Mouse (Mus musculus): Measurements from ENCODE around the gene Vps11. TPM values are rescaled to one million over a fixed set of nuclear protein-coding genes. Genes with fewer than 3 reads are reported as not detected.
"Not testable (repeated sequence)": the region's sequence is repeated elsewhere in the genome, so short reads cannot be mapped to it uniquely, and the experiment has no call there.

Vps11 gene
- polyA plus RNA-seq, 1 experiment from 2014 or later: 14.6 TPM

- Histone ChIP-seq H3K9ac (peak within 1 kb of the TSS; percentile 96), H3K36me3 (replicated peaks) (peaks cover 62% of the 10 kb centered on the region), H3K27ac (replicated peaks) (peak within 1 kb of the TSS; percentile 100), H3K4me2 (peak within 1 kb of the TSS; percentile 82), H3K4me1 (replicated peaks) (peaks cover 39% of the 10 kb centered on the region), H3K9me3 (replicated peaks) (no peaks in the 10 kb centered on the region), H3K27me3 (no peaks in the 10 kb centered on the region), H3K4me3 (replicated peaks) (peak within 1 kb of the TSS; percentile 81)
- under 1% methylated on average over 39 of the region's 39 CpGs for WGBS (ENCODE audit: insufficient replicate concordance)
- ATAC-seq (ENCODE audit: insufficient read depth): peak; percentile 82
Observed at GRCm38 (mm10) chr9:44343781-44344421, 17.6 kb downstream of the Vps11 start, which contains the start of gene Hmbs. Gene Hmbs, minus strand, starts transcription at chr9:44344228.

GRCm38 (mm10) chr9:44343290-44343689 is 18.2 kb downstream of the Vps11 start:
- WGBS (ENCODE audit: insufficient replicate concordance): 1% methylated on average over 6 of the region's 6 CpGs
- Histone ChIP-seq H3K27ac (replicated peaks) (peak overlapping the region; percentile 100), H3K9ac (peak overlapping the region; percentile 96), H3K27me3 (no peaks in the 10 kb centered on the region), H3K4me2 (peak overlapping the region; percentile 82), H3K9me3 (replicated peaks) (no peaks in the 10 kb centered on the region), H3K4me3 (replicated peaks) (peak overlapping the region; percentile 81), H3K4me1 (replicated peaks) (peaks cover 43% of the 10 kb centered on the region), H3K36me3 (replicated peaks) (peaks cover 62% of the 10 kb centered on the region)
- peak; percentile 78 for ATAC-seq (ENCODE audit: insufficient read depth)

- WGBS (ENCODE audit: insufficient replicate concordance): 27% methylated on average over 1 of the region's 1 CpGs
- H3K4me3 ChIP-seq (replicated peaks): peak overlapping the region; percentile 81
- H3K9ac ChIP-seq: peak overlapping the region; percentile 96
- ATAC-seq (ENCODE audit: insufficient read depth): peak; percentile 7
- H3K4me1 ChIP-seq (replicated peaks): peaks cover 49% of the 10 kb centered on the region
- H3K27me3 ChIP-seq: no peaks in the 10 kb centered on the region
- H3K4me2 ChIP-seq: peak overlapping the region; percentile 82
- peaks cover 62% of the 10 kb centered on the region for H3K36me3 ChIP-seq (replicated peaks)
- peak overlapping the region; percentile 100 for H3K27ac ChIP-seq (replicated peaks)
- no peaks in the 10 kb centered on the region for H3K9me3 ChIP-seq (replicated peaks)
Observed at GRCm38 (mm10) chr9:44342605-44343004, 18.9 kb downstream of the Vps11 start.

GRCm38 (mm10) chr9:44342173-44342572 is 19.3 kb downstream of the Vps11 start:
- peak; percentile 78 for ATAC-seq (ENCODE audit: insufficient read depth)
- H3K27ac ChIP-seq (replicated peaks): peak overlapping the region; percentile 100

GRCm38 (mm10) chr9:44341487-44341886 is 20.0 kb downstream of the Vps11 start:
- Histone ChIP-seq H3K27me3 (no peaks in the 10 kb centered on the region), H3K9me3 (replicated peaks) (no peaks in the 10 kb centered on the region), H3K36me3 (replicated peaks) (peaks cover 62% of the 10 kb centered on the region), H3K4me1 (replicated peaks) (peaks cover 57% of the 10 kb centered on the region), H3K4me3 (replicated peaks) (peak overlapping the region; percentile 81), H3K27ac (replicated peaks) (peak overlapping the region; percentile 100), H3K4me2 (peak overlapping the region; percentile 82), H3K9ac (peak overlapping the region; percentile 96)
- 53% methylated on average over 5 of the region's 5 CpGs for WGBS (ENCODE audit: insufficient replicate concordance)
- no peak for ATAC-seq (ENCODE audit: insufficient read depth)

More at GRCm38 (mm10) chr9:44342173-44342572, 19.3 kb downstream of the Vps11 start:
- WGBS (ENCODE audit: insufficient replicate concordance): 17% methylated on average over 3 of the region's 3 CpGs
- Histone ChIP-seq H3K9ac (peak overlapping the region; percentile 96), H3K4me3 (replicated peaks) (peak overlapping the region; percentile 81), H3K4me2 (peak overlapping the region; percentile 82), H3K4me1 (replicated peaks) (peaks cover 51% of the 10 kb centered on the region), H3K9me3 (replicated peaks) (no peaks in the 10 kb centered on the region), H3K27me3 (no peaks in the 10 kb centered on the region), H3K36me3 (replicated peaks) (peaks cover 62% of the 10 kb centered on the region)

GRCm38 (mm10) chr9:44338574-44338973 is 22.9 kb downstream of the Vps11 start:
- no peak for ATAC-seq (ENCODE audit: insufficient read depth)
- 70% methylated on average over 5 of the region's 5 CpGs for WGBS (ENCODE audit: insufficient replicate concordance)
- peak overlapping the region; percentile 96 for H3K9ac ChIP-seq
- peaks cover 45% of the 10 kb centered on the region for H3K4me1 ChIP-seq (replicated peaks)
- H3K4me2 ChIP-seq: peak overlapping the region; percentile 82
- H3K27me3 ChIP-seq: no peaks in the 10 kb centered on the region
- H3K9me3 ChIP-seq (replicated peaks): no peaks in the 10 kb centered on the region
- peak overlapping the region; percentile 100 for H3K27ac ChIP-seq (replicated peaks)
- peaks cover 66% of the 10 kb centered on the region for H3K36me3 ChIP-seq (replicated peaks)
- H3K4me3 ChIP-seq (replicated peaks): peak overlapping the region; percentile 81

- H3K4me3 ChIP-seq (replicated peaks): peak overlapping the region; percentile 81
- peaks cover 48% of the 10 kb centered on the region for H3K4me1 ChIP-seq (replicated peaks)
- H3K27me3 ChIP-seq: no peaks in the 10 kb centered on the region
- no peak for ATAC-seq (ENCODE audit: insufficient read depth)
- H3K27ac ChIP-seq (replicated peaks): peak overlapping the region; percentile 100
- WGBS (ENCODE audit: insufficient replicate concordance): 75% methylated on average over 9 of the region's 9 CpGs
- H3K4me2 ChIP-seq: peak overlapping the region; percentile 82
- no peaks in the 10 kb centered on the region for H3K9me3 ChIP-seq (replicated peaks)
- H3K36me3 ChIP-seq (replicated peaks): peaks cover 76% of the 10 kb centered on the region
- H3K9ac ChIP-seq: peak overlapping the region; percentile 96
Observed at GRCm38 (mm10) chr9:44337436-44338169, 23.9 kb downstream of the Vps11 start.

- peaks cover 44% of the 10 kb centered on the region for H3K4me1 ChIP-seq (replicated peaks)
- H3K9me3 ChIP-seq (replicated peaks): no peaks in the 10 kb centered on the region
- no peaks in the 10 kb centered on the region for H3K27me3 ChIP-seq
- H3K4me3 ChIP-seq (replicated peaks): peak overlapping the region; percentile 81
- WGBS (ENCODE audit: insufficient replicate concordance): 49% methylated on average over 3 of the region's 3 CpGs
- H3K4me2 ChIP-seq: peak overlapping the region; percentile 82
- H3K9ac ChIP-seq: peak overlapping the region; percentile 96
- H3K36me3 ChIP-seq (replicated peaks): peaks cover 81% of the 10 kb centered on the region
- ATAC-seq (ENCODE audit: insufficient read depth): no peak
- peak overlapping the region; percentile 100 for H3K27ac ChIP-seq (replicated peaks)
Observed at GRCm38 (mm10) chr9:44336964-44337363, 24.5 kb downstream of the Vps11 start.

GRCm38 (mm10) chr9:44336513-44336912 is 25.0 kb downstream of the Vps11 start:
- H3K27ac ChIP-seq (replicated peaks): peak overlapping the region; percentile 100
- H3K4me3 ChIP-seq (replicated peaks): peak overlapping the region; percentile 81
- ATAC-seq (ENCODE audit: insufficient read depth); H3K27me3 ChIP-seq; H3K9me3 ChIP-seq (replicated peaks): not testable (repeated sequence)
- peak overlapping the region; percentile 96 for H3K9ac ChIP-seq
- H3K36me3 ChIP-seq (replicated peaks): peaks cover 81% of the 10 kb centered on the region
- peaks cover 44% of the 10 kb centered on the region for H3K4me1 ChIP-seq (replicated peaks)
- WGBS (ENCODE audit: insufficient replicate concordance): 34% methylated on average over 4 of the region's 4 CpGs
- peak overlapping the region; percentile 82 for H3K4me2 ChIP-seq

GRCm38 (mm10) chr9:44336093-44336406 is 25.4 kb downstream of the Vps11 start:
- peaks cover 44% of the 10 kb centered on the region for H3K4me1 ChIP-seq (replicated peaks)
- no peaks in the 10 kb centered on the region for H3K9me3 ChIP-seq (replicated peaks)
- H3K9ac ChIP-seq: peak overlapping the region; percentile 96
- no peaks in the 10 kb centered on the region for H3K27me3 ChIP-seq
- peak overlapping the region; percentile 81 for H3K4me3 ChIP-seq (replicated peaks)
- peaks cover 81% of the 10 kb centered on the region for H3K36me3 ChIP-seq (replicated peaks)
- 0% methylated on average over 5 of the region's 5 CpGs for WGBS (ENCODE audit: insufficient replicate concordance)
- H3K27ac ChIP-seq (replicated peaks): peak overlapping the region; percentile 100
- H3K4me2 ChIP-seq: peak overlapping the region; percentile 82
- ATAC-seq (ENCODE audit: insufficient read depth): no peak

GRCm38 (mm10) chr9:44335331-44336092 is 26.0 kb downstream of the Vps11 start:
- Histone ChIP-seq H3K4me3 (replicated peaks) (peak overlapping the region; percentile 81), H3K4me2 (peak overlapping the region; percentile 82), H3K9ac (peak overlapping the region; percentile 96), H3K27me3 (no peaks in the 10 kb centered on the region), H3K4me1 (replicated peaks) (peaks cover 44% of the 10 kb centered on the region), H3K36me3 (replicated peaks) (peaks cover 81% of the 10 kb centered on the region), H3K27ac (replicated peaks) (peak overlapping the region; percentile 100), H3K9me3 (replicated peaks) (no peaks in the 10 kb centered on the region)
- WGBS (ENCODE audit: insufficient replicate concordance): under 1% methylated on average over 50 of the region's 50 CpGs
- peak; percentile 9; the same call in 1 of the 2 replicates for ATAC-seq (ENCODE audit: insufficient read depth)
